Mouse (Mus musculus) liver, adult 2 months (tissue): ENCODE data around the gene Vnn1. TPM values are rescaled to one million over a fixed set of nuclear protein-coding genes. Genes with fewer than 3 reads are reported as not detected.

Experiments used
- DNase-seq: peaks from one replicate; pipeline ENCODE4 v3.0.0-alpha.2; 2011; ENCODE audit warnings: low read depth, low spot score; ENCODE audit errors: extremely low read depth
- H3K27ac ChIP-seq: fragments of 200-500 bp; replicated peaks from 2 replicates; pipeline ENCODE4 v1.5.1; 2012; ENCODE audit warnings: low read depth, mild to moderate bottlenecking, control low read depth, inconsistent platforms, low read length; ENCODE audit not compliant: insufficient read depth
- H3K27me3 ChIP-seq: fragments of 200-500 bp; 2 replicates; pipeline ENCODE4 v1.6.1; 2012; ENCODE audit warnings: mild to moderate bottlenecking, moderate library complexity, low read length, inconsistent platforms; ENCODE audit not compliant: control insufficient read depth, insufficient read depth
- H3K36me3 ChIP-seq: fragments of 200-500 bp; 2 replicates; pipeline ENCODE4 v1.6.1; 2012; ENCODE audit warnings: low read length, inconsistent platforms; ENCODE audit not compliant: control insufficient read depth, insufficient read depth
- H3K4me1 ChIP-seq: fragments of 200-500 bp; 2 replicates; pipeline ENCODE4 v1.6.1; 2011; ENCODE audit warnings: low read length; ENCODE audit not compliant: control insufficient read depth, insufficient read depth
- H3K4me3 ChIP-seq: fragments of 200-500 bp; 2 replicates; pipeline ENCODE4 v1.5.1; 2011; ENCODE audit warnings: low read depth, mild to moderate bottlenecking, control low read depth, low read length, moderate library complexity; ENCODE audit not compliant: insufficient read depth
- H3K79me2 ChIP-seq: fragments of 200-500 bp; 2 replicates; pipeline ENCODE4 v1.6.1; 2012; ENCODE audit warnings: inconsistent platforms, mild to moderate bottlenecking, low read length, moderate library complexity; ENCODE audit not compliant: control insufficient read depth, insufficient read depth
- H3K9ac ChIP-seq: fragments of 200-500 bp; 2 replicates; pipeline ENCODE4 v1.6.1; 2012; ENCODE audit warnings: low read depth, mild to moderate bottlenecking, control low read depth, inconsistent platforms, low read length
- CTCF ChIP-seq: fragments of 200-500 bp; IDR thresholded peaks from 2 replicates; pipeline ENCODE4 v1.5.1; 2011; ENCODE audit warnings: low read depth, low read length, control low read depth
- POLR2A ChIP-seq: fragments of 200-500 bp; IDR thresholded peaks from 2 replicates; pipeline ENCODE4 v1.6.1; 2011; ENCODE audit warnings: low read length, control low read depth; ENCODE audit not compliant: insufficient read depth; ENCODE audit errors: extremely low read depth
- WGBS: fragments of 180-500 bp; shearing (Covaris S2); methylation state at CpG from one replicate; pipeline ENCODE4 v1.1.7; 2018; 5-methylcytosine and 5-hydroxymethylcytosine counted together
- polyA plus RNA-seq: library from polyadenylated mRNA; depleted of rRNA; stranded (reverse); fragments of >200 nt; gene quantifications from 2 replicates; pipeline ENCODE4 v1.2.3, GENCODE M21; 2012
- total RNA-seq: library from RNA; depleted of rRNA; stranded (reverse); fragments of >200 nt; gene quantifications from 2 replicates; pipeline ENCODE4 v1.2.3, GENCODE M21; 2014

The Vnn1 gene
- total and polyA plus RNA-seq, 2 experiments, result 34.7 to 48.4 TPM

- no peak overlapping the region for H3K27ac ChIP-seq
- no peak overlapping the region for H3K9ac ChIP-seq
- no peaks in the 10 kb centered on the region for H3K36me3 ChIP-seq
- WGBS, result 20% methylated on average over 1 of the region's 1 CpGs
- H3K4me1 ChIP-seq, result peaks cover 5% of the 10 kb centered on the region
- TF ChIP-seq CTCF, result no peak
- TF ChIP-seq POLR2A, result no peak
- no peaks in the 10 kb centered on the region for H3K79me2 ChIP-seq
- no peaks in the 10 kb centered on the region for H3K27me3 ChIP-seq
- H3K4me3 ChIP-seq, result no peak overlapping the region
- DNase-seq, result peak; percentile 95
These were observed 9.6 kb upstream of the Vnn1 start for GRCm38 (mm10) chr10:23884910-23885309.

- WGBS, result 88% methylated on average over 3 of the region's 3 CpGs
- Histone ChIP-seq H3K27ac (no peak overlapping the region), H3K36me3 (no peaks in the 10 kb centered on the region), H3K27me3 (no peaks in the 10 kb centered on the region), H3K79me2 (no peaks in the 10 kb centered on the region), H3K4me3 (no peak overlapping the region), H3K4me1 (peaks cover 5% of the 10 kb centered on the region), H3K9ac (no peak overlapping the region)
- no peak for DNase-seq
- TF ChIP-seq CTCF, result no peak
- no peak for TF ChIP-seq POLR2A
These were observed 8.4 kb upstream of the Vnn1 start for GRCm38 (mm10) chr10:23886060-23886459.

- H3K27me3 ChIP-seq, result no peaks in the 10 kb centered on the region
- no peaks in the 10 kb centered on the region for H3K36me3 ChIP-seq
- no peak overlapping the region for H3K9ac ChIP-seq
- no peaks in the 10 kb centered on the region for H3K79me2 ChIP-seq
- H3K4me1 ChIP-seq, result peaks cover 12% of the 10 kb centered on the region
- no peak overlapping the region for H3K4me3 ChIP-seq
- H3K27ac ChIP-seq, result no peak overlapping the region; the same call in 1 of the 2 replicates
- TF ChIP-seq POLR2A, result no peak
- TF ChIP-seq CTCF, result no peak
- 22% methylated on average over 1 of the region's 1 CpGs for WGBS
- DNase-seq, result peak; percentile 95
These were observed 1.5 kb upstream of the Vnn1 start for GRCm38 (mm10) chr10:23892987-23893386.

GRCm38 (mm10) chr10:23895376-23895775 is 888 bp downstream of the Vnn1 start:
- Histone ChIP-seq H3K4me1 (peaks cover 11% of the 10 kb centered on the region; the same call in 1 of the 2 replicates), H3K79me2 (no peaks in the 10 kb centered on the region), H3K27ac (no peak overlapping the region), H3K27me3 (no peaks in the 10 kb centered on the region), H3K4me3 (peak overlapping the region; percentile 24; the same call in 1 of the 2 replicates), H3K9ac (no peak overlapping the region), H3K36me3 (peaks cover 3% of the 10 kb centered on the region; the same call in 1 of the 2 replicates)
- no peak for TF ChIP-seq CTCF
- TF ChIP-seq POLR2A, result no peak
- 36% methylated on average over 7 of the region's 7 CpGs for WGBS
- DNase-seq, result peak; percentile 77

GRCm38 (mm10) chr10:23901119-23901518 is 6.6 kb downstream of the Vnn1 start:
- Histone ChIP-seq H3K9ac (no peak overlapping the region), H3K79me2 (no peaks in the 10 kb centered on the region), H3K4me3 (no peak overlapping the region), H3K27ac (no peak overlapping the region), H3K36me3 (peaks cover 22% of the 10 kb centered on the region; the same call in 1 of the 2 replicates), H3K4me1 (no peaks in the 10 kb centered on the region), H3K27me3 (no peaks in the 10 kb centered on the region)
- no peak for DNase-seq
- TF ChIP-seq POLR2A (no peak), CTCF (no peak)
- WGBS, result 92% methylated on average over 3 of the region's 3 CpGs

- no peak for DNase-seq
- WGBS, result 92% methylated on average over 1 of the region's 1 CpGs
These were observed 11.2 kb downstream of the Vnn1 start for GRCm38 (mm10) chr10:23905661-23906060.

More at GRCm38 (mm10) chr10:23905661-23906060, 11.2 kb downstream of the Vnn1 start:
- Histone ChIP-seq H3K4me1 (no peaks in the 10 kb centered on the region), H3K27ac (no peak overlapping the region), H3K9ac (no peak overlapping the region), H3K27me3 (no peaks in the 10 kb centered on the region), H3K79me2 (no peaks in the 10 kb centered on the region), H3K36me3 (peaks cover 17% of the 10 kb centered on the region; the same call in 1 of the 2 replicates), H3K4me3 (no peak overlapping the region)
- TF ChIP-seq CTCF (no peak), POLR2A (no peak)
